Mouse (Mus musculus) ES-Bruce4 (cell line): ENCODE results near the gene Pde4d. TPM values are rescaled to one million over a fixed set of nuclear protein-coding genes. Genes with fewer than 3 reads are reported as not detected.

ENCODE experiments used
- H3K27ac ChIP-seq: 2 replicates; pipeline ENCODE4 v1.5.1; 2012; ENCODE audit warnings: low read length, inconsistent platforms; ENCODE audit not compliant: insufficient read depth
- H3K27me3 ChIP-seq: 2 replicates; pipeline ENCODE4 v1.6.1; 2012; ENCODE audit warnings: mild to moderate bottlenecking, low read length, inconsistent platforms; ENCODE audit not compliant: control insufficient read depth, poor library complexity, insufficient read depth, severe bottlenecking
- H3K36me3 ChIP-seq: 2 replicates; pipeline ENCODE4 v1.6.1; 2012; ENCODE audit warnings: inconsistent platforms, mild to moderate bottlenecking, low read length, moderate library complexity; ENCODE audit not compliant: control insufficient read depth, poor library complexity, insufficient read depth, severe bottlenecking
- H3K4me1 ChIP-seq: one replicate; pipeline ENCODE4 v1.8.1; 2011; ENCODE audit warnings: low read length; ENCODE audit not compliant: control insufficient read depth, insufficient read depth
- H3K4me3 ChIP-seq: 2 replicates; pipeline ENCODE4 v1.5.1; 2011; ENCODE audit warnings: low read depth, mild to moderate bottlenecking, low read length
- H3K9ac ChIP-seq: 2 replicates; pipeline ENCODE4 v1.6.1; 2012; ENCODE audit warnings: low read depth, mild to moderate bottlenecking, inconsistent platforms; ENCODE audit not compliant: poor library complexity, severe bottlenecking
- H3K9me3 ChIP-seq: replicated peaks from 2 replicates; pipeline ENCODE4 v1.6.1; 2012; ENCODE audit warnings: mild to moderate bottlenecking, low read length, inconsistent platforms; ENCODE audit not compliant: control insufficient read depth, poor library complexity, insufficient read depth, severe bottlenecking
- CTCF ChIP-seq: IDR thresholded peaks from one replicate; pipeline ENCODE4 v1.8.1; 2011; ENCODE audit warnings: low read depth, low read length
- EP300 ChIP-seq: IDR thresholded peaks from 2 replicates; pipeline ENCODE4 v1.6.1; 2011; ENCODE audit warnings: low read depth, low read length; ENCODE audit not compliant: insufficient read depth
- POLR2A ChIP-seq: IDR thresholded peaks from one replicate; pipeline ENCODE4 v1.8.1; 2011; ENCODE audit warnings: low read length; ENCODE audit not compliant: insufficient read depth
- polyA plus RNA-seq: library from polyadenylated mRNA; stranded (reverse); fragments of >200 nt; gene quantifications from 2 replicates; pipeline ENCODE4 v1.2.4, GENCODE M21; 2011; ENCODE audit warnings: low read depth; ENCODE audit not compliant: missing spikeins, insufficient read depth, insufficient read length

Gene Pde4d
- polyA plus RNA-seq, 1 experiment, result 5.0 TPM

GRCm38 (mm10) chr13:108494365-108494764, 44.6 kb downstream of the Pde4d start:
- no peaks in the 10 kb centered on the region for H3K4me1 ChIP-seq
- no peak overlapping the region for H3K4me3 ChIP-seq
- H3K27ac ChIP-seq, result no peak overlapping the region
- no peak overlapping the region for H3K9ac ChIP-seq
- no peaks in the 10 kb centered on the region for H3K27me3 ChIP-seq
- TF ChIP-seq CTCF (no peak), POLR2A (no peak), EP300 (no peak)
- H3K36me3 ChIP-seq, result no peaks in the 10 kb centered on the region
- no peaks in the 10 kb centered on the region for H3K9me3 ChIP-seq

GRCm38 (mm10) chr13:108497768-108498167, 48.0 kb downstream of the Pde4d start:
- Histone ChIP-seq H3K9ac (no peak overlapping the region), H3K4me3 (no peak overlapping the region), H3K27me3 (no peaks in the 10 kb centered on the region), H3K9me3 (no peaks in the 10 kb centered on the region), H3K27ac (no peak overlapping the region), H3K36me3 (no peaks in the 10 kb centered on the region), H3K4me1 (no peaks in the 10 kb centered on the region)
- no peak for TF ChIP-seq CTCF
- no peak for TF ChIP-seq POLR2A
- no peak for TF ChIP-seq EP300

GRCm38 (mm10) chr13:108498247-108498743, 48.5 kb downstream of the Pde4d start:
- H3K9ac ChIP-seq, result no peak overlapping the region
- H3K4me3 ChIP-seq, result no peak overlapping the region
- no peaks in the 10 kb centered on the region for H3K36me3 ChIP-seq
- no peak for TF ChIP-seq EP300
- TF ChIP-seq CTCF, result no peak
- no peak for TF ChIP-seq POLR2A
- H3K27ac ChIP-seq, result no peak overlapping the region
- H3K4me1 ChIP-seq, result no peaks in the 10 kb centered on the region
- no peaks in the 10 kb centered on the region for H3K9me3 ChIP-seq
- H3K27me3 ChIP-seq, result no peaks in the 10 kb centered on the region

GRCm38 (mm10) chr13:108498773-108499313, 49.1 kb downstream of the Pde4d start:
- Histone ChIP-seq H3K27me3 (no peaks in the 10 kb centered on the region), H3K9me3 (no peaks in the 10 kb centered on the region), H3K27ac (no peak overlapping the region), H3K9ac (no peak overlapping the region), H3K4me1 (no peaks in the 10 kb centered on the region), H3K36me3 (no peaks in the 10 kb centered on the region), H3K4me3 (no peak overlapping the region)
- TF ChIP-seq CTCF (no peak), POLR2A (no peak), EP300 (no peak)

- Histone ChIP-seq H3K9ac (no peak overlapping the region), H3K27me3 (no peaks in the 10 kb centered on the region), H3K4me3 (no peak overlapping the region), H3K27ac (no peak overlapping the region), H3K9me3 (no peaks in the 10 kb centered on the region), H3K4me1 (no peaks in the 10 kb centered on the region), H3K36me3 (no peaks in the 10 kb centered on the region)
- TF ChIP-seq POLR2A (no peak), CTCF (no peak), EP300 (no peak)
Measured at GRCm38 (mm10) chr13:108501386-108501785, 51.6 kb downstream of the Pde4d start.

GRCm38 (mm10) chr13:108524548-108524947, 74.8 kb downstream of the Pde4d start:
- H3K27ac ChIP-seq, result no peak overlapping the region

More at GRCm38 (mm10) chr13:108524548-108524947, 74.8 kb downstream of the Pde4d start:
- Histone ChIP-seq H3K9ac (no peak overlapping the region), H3K4me1 (no peaks in the 10 kb centered on the region), H3K9me3 (no peaks in the 10 kb centered on the region), H3K36me3 (no peaks in the 10 kb centered on the region), H3K27me3 (no peaks in the 10 kb centered on the region), H3K4me3 (no peak overlapping the region)
- TF ChIP-seq POLR2A (no peak), CTCF (no peak), EP300 (no peak)
